Mouse (Mus musculus): ENCODE results near the gene Gab2. TPM values are rescaled to one million over a fixed set of nuclear protein-coding genes. Genes with fewer than 3 reads are reported as not detected.

Gene Gab2
- polyA plus RNA-seq, 1 experiment from 2014 or later, result 4.9 TPM

GRCm38 (mm10) chr7:97079651-97080365, 1.6 kb upstream of the Gab2 start:
- WGBS, result 52% methylated on average over 4 of the region's 4 CpGs
- Histone ChIP-seq H3K27me3 (no peaks in the 10 kb centered on the region; the same call in 1 of the 2 replicates), H3K27ac (no peak overlapping the region), H3K9ac (no peak overlapping the region), H3K4me3 (no peak overlapping the region), H3K4me1 (peaks cover 24% of the 10 kb centered on the region), H3K4me2 (replicated peaks) (no peak overlapping the region), H3K9me3 (no peaks in the 10 kb centered on the region), H3K36me3 (no peaks in the 10 kb centered on the region)
- ATAC-seq (ENCODE audit: low FRiP score, low read depth), result no peak

- peak overlapping the region; percentile 61; the same call in 1 of the 2 replicates for H3K27ac ChIP-seq
- peak overlapping the region; percentile 90 for H3K4me2 ChIP-seq (replicated peaks)
- no peaks in the 10 kb centered on the region for H3K9me3 ChIP-seq
- no peaks in the 10 kb centered on the region; the same call in 1 of the 2 replicates for H3K27me3 ChIP-seq
- no peaks in the 10 kb centered on the region for H3K36me3 ChIP-seq
- H3K4me3 ChIP-seq, result peak overlapping the region; percentile 81
- H3K4me1 ChIP-seq, result peaks cover 24% of the 10 kb centered on the region
- peak overlapping the region; percentile 89; the same call in 1 of the 2 replicates for H3K9ac ChIP-seq
- ATAC-seq (ENCODE audit: low FRiP score, low read depth), result no peak; the same call in 1 of the 2 replicates
- WGBS, result 23% methylated on average over 4 of the region's 4 CpGs
Measured at GRCm38 (mm10) chr7:97080621-97081241, 655 bp upstream of the Gab2 start.

- Histone ChIP-seq H3K4me2 (replicated peaks) (peak overlapping the region; percentile 90), H3K9me3 (no peaks in the 10 kb centered on the region), H3K4me3 (peak overlapping the region; percentile 81), H3K27me3 (no peaks in the 10 kb centered on the region; the same call in 1 of the 2 replicates), H3K36me3 (no peaks in the 10 kb centered on the region), H3K4me1 (peaks cover 24% of the 10 kb centered on the region), H3K27ac (peak overlapping the region; percentile 74), H3K9ac (peak overlapping the region; percentile 89)
- WGBS, result under 1% methylated on average over 27 of the region's 38 CpGs
- no peak; the same call in 1 of the 2 replicates for ATAC-seq (ENCODE audit: low FRiP score, low read depth)
Measured at GRCm38 (mm10) chr7:97081959-97082218, 503 bp downstream of the Gab2 start.

GRCm38 (mm10) chr7:97082219-97083101, 1.1 kb downstream of the Gab2 start:
- Histone ChIP-seq H3K27ac (peak overlapping the region; percentile 74), H3K9ac (peak overlapping the region; percentile 89), H3K4me2 (replicated peaks) (peak overlapping the region; percentile 90), H3K9me3 (no peaks in the 10 kb centered on the region), H3K4me1 (peaks cover 24% of the 10 kb centered on the region), H3K4me3 (peak overlapping the region; percentile 81), H3K27me3 (no peaks in the 10 kb centered on the region; the same call in 1 of the 2 replicates), H3K36me3 (no peaks in the 10 kb centered on the region)
- ATAC-seq (ENCODE audit: low FRiP score, low read depth), result 0 out of 2 replicates have a peak, but pooled peaks have one; percentile 10
- under 1% methylated on average over 37 of the region's 40 CpGs for WGBS

- 85% methylated on average over 9 of the region's 9 CpGs for WGBS
- no peak overlapping the region for H3K9ac ChIP-seq
- peaks cover 24% of the 10 kb centered on the region for H3K4me1 ChIP-seq
- H3K4me2 ChIP-seq (replicated peaks), result no peak overlapping the region; the same call in 1 of the 2 replicates
- H3K27ac ChIP-seq, result no peak overlapping the region
- no peaks in the 10 kb centered on the region; the same call in 1 of the 2 replicates for H3K27me3 ChIP-seq
- no peaks in the 10 kb centered on the region for H3K9me3 ChIP-seq
- H3K36me3 ChIP-seq, result no peaks in the 10 kb centered on the region
- no peak for ATAC-seq (ENCODE audit: low FRiP score, low read depth)
- H3K4me3 ChIP-seq, result peak overlapping the region; percentile 81; the same call in 1 of the 2 replicates
Measured at GRCm38 (mm10) chr7:97083579-97083978, 2.2 kb downstream of the Gab2 start.

GRCm38 (mm10) chr7:97084181-97084580, 2.8 kb downstream of the Gab2 start:
- Histone ChIP-seq H3K27me3 (no peaks in the 10 kb centered on the region; the same call in 1 of the 2 replicates), H3K36me3 (no peaks in the 10 kb centered on the region), H3K4me1 (peaks cover 23% of the 10 kb centered on the region), H3K4me3 (no peak overlapping the region), H3K4me2 (replicated peaks) (no peak overlapping the region), H3K27ac (no peak overlapping the region), H3K9ac (no peak overlapping the region), H3K9me3 (no peaks in the 10 kb centered on the region)
- WGBS, result 95% methylated on average over 1 of the region's 1 CpGs
- ATAC-seq (ENCODE audit: low FRiP score, low read depth), result no peak

- Histone ChIP-seq H3K4me3 (no peak overlapping the region), H3K36me3 (no peaks in the 10 kb centered on the region), H3K4me1 (peaks cover 16% of the 10 kb centered on the region), H3K27ac (no peak overlapping the region), H3K4me2 (replicated peaks) (no peak overlapping the region), H3K9me3 (no peaks in the 10 kb centered on the region), H3K27me3 (no peaks in the 10 kb centered on the region; the same call in 1 of the 2 replicates), H3K9ac (no peak overlapping the region)
- 2% methylated on average over 4 of the region's 4 CpGs for WGBS
- no peak for ATAC-seq (ENCODE audit: low FRiP score, low read depth)
Measured at GRCm38 (mm10) chr7:97085291-97085690, 3.9 kb downstream of the Gab2 start.

GRCm38 (mm10) chr7:97094241-97094640, 12.9 kb downstream of the Gab2 start:
- no peak overlapping the region for H3K9ac ChIP-seq
- no peak overlapping the region for H3K4me2 ChIP-seq (replicated peaks)
- no peaks in the 10 kb centered on the region for H3K27me3 ChIP-seq
- WGBS, result 78% methylated on average over 3 of the region's 3 CpGs
- ATAC-seq (ENCODE audit: low FRiP score, low read depth), result no peak
- no peaks in the 10 kb centered on the region for H3K36me3 ChIP-seq
- no peak overlapping the region for H3K4me3 ChIP-seq
- H3K27ac ChIP-seq, result no peak overlapping the region
- H3K4me1 ChIP-seq, result no peaks in the 10 kb centered on the region
- no peaks in the 10 kb centered on the region for H3K9me3 ChIP-seq

GRCm38 (mm10) chr7:97108119-97108518, 26.7 kb downstream of the Gab2 start:
- Histone ChIP-seq H3K4me2 (replicated peaks) (no peak overlapping the region), H3K9ac (no peak overlapping the region)

GRCm38 (mm10) chr7:97128949-97129348, 47.6 kb downstream of the Gab2 start:
- H3K4me1 ChIP-seq, result no peaks in the 10 kb centered on the region
- no peaks in the 10 kb centered on the region for H3K27me3 ChIP-seq
- H3K4me3 ChIP-seq, result no peak overlapping the region
- H3K9me3 ChIP-seq, result no peaks in the 10 kb centered on the region
- H3K9ac ChIP-seq, result no peak overlapping the region
- 54% methylated on average over 1 of the region's 1 CpGs for WGBS
- H3K36me3 ChIP-seq, result no peaks in the 10 kb centered on the region
- no peak for ATAC-seq (ENCODE audit: low FRiP score, low read depth)
- no peak overlapping the region for H3K27ac ChIP-seq
- H3K4me2 ChIP-seq (replicated peaks), result no peak overlapping the region

More at GRCm38 (mm10) chr7:97108119-97108518, 26.7 kb downstream of the Gab2 start:
- Histone ChIP-seq H3K27ac (no peak overlapping the region), H3K4me1 (no peaks in the 10 kb centered on the region), H3K9me3 (no peaks in the 10 kb centered on the region), H3K36me3 (no peaks in the 10 kb centered on the region), H3K4me3 (no peak overlapping the region), H3K27me3 (no peaks in the 10 kb centered on the region)
- ATAC-seq (ENCODE audit: low FRiP score, low read depth), result no peak
- WGBS, result 84% methylated on average over 3 of the region's 3 CpGs

- no peak overlapping the region for H3K9ac ChIP-seq
- no peak overlapping the region for H3K4me3 ChIP-seq
- peaks cover 4% of the 10 kb centered on the region; the same call in 1 of the 2 replicates for H3K36me3 ChIP-seq
- no peaks in the 10 kb centered on the region for H3K4me1 ChIP-seq
- no peaks in the 10 kb centered on the region for H3K27me3 ChIP-seq
- ATAC-seq (ENCODE audit: low FRiP score, low read depth), result no peak
- WGBS, result 71% methylated on average over 3 of the region's 3 CpGs
- H3K4me2 ChIP-seq (replicated peaks), result no peak overlapping the region
- no peak overlapping the region for H3K27ac ChIP-seq
- H3K9me3 ChIP-seq, result peaks cover 6% of the 10 kb centered on the region; the same call in 1 of the 2 replicates
Measured at GRCm38 (mm10) chr7:97136453-97136852, 55.1 kb downstream of the Gab2 start.

Measured in limb, embryonic 13.5 days (tissue).